Mouse (Mus musculus): ENCODE results near the gene Arhgef28. TPM values are rescaled to one million over a fixed set of nuclear protein-coding genes. Genes with fewer than 3 reads are reported as not detected.

Arhgef28 gene
- polyA plus RNA-seq, 1 experiment from 2014 or later, result 9.4 TPM

GRCm38 (mm10) chr13:97988796-97989195, 217.4 kb downstream of the Arhgef28 start:
- Histone ChIP-seq H3K4me1 (ENCODE audit: control insufficient read depth, insufficient read depth, low read length) (no peaks in the 10 kb centered on the region), H3K36me3 (ENCODE audit: control insufficient read depth, insufficient read depth, low read length) (no peaks in the 10 kb centered on the region), H3K9ac (ENCODE audit: low read depth, low read length) (no peak overlapping the region), H3K27me3 (replicated peaks; ENCODE audit: control insufficient read depth, insufficient read depth, low read length) (no peaks in the 10 kb centered on the region), H3K27ac (replicated peaks; ENCODE audit: low read depth, low read length) (no peak overlapping the region), H3K9me3 (ENCODE audit: control insufficient read depth, low read length) (no peaks in the 10 kb centered on the region), H3K4me3 (ENCODE audit: low read depth, low read length) (no peak overlapping the region), H3K4me2 (ENCODE audit: low read depth, low read length) (no peak overlapping the region)
- WGBS, result 83% methylated on average over 6 of the region's 6 CpGs
- no peak for ATAC-seq (ENCODE audit: low read depth)
- no peak for DNase-seq (ENCODE audit: low spot score)

- Histone ChIP-seq H3K36me3 (ENCODE audit: control insufficient read depth, insufficient read depth, low read length) (no peaks in the 10 kb centered on the region), H3K27ac (replicated peaks; ENCODE audit: low read depth, low read length) (no peak overlapping the region), H3K9ac (ENCODE audit: low read depth, low read length) (no peak overlapping the region), H3K27me3 (replicated peaks; ENCODE audit: control insufficient read depth, insufficient read depth, low read length) (no peaks in the 10 kb centered on the region), H3K4me1 (ENCODE audit: control insufficient read depth, insufficient read depth, low read length) (peaks cover 3% of the 10 kb centered on the region), H3K4me2 (ENCODE audit: low read depth, low read length) (no peak overlapping the region), H3K9me3 (ENCODE audit: control insufficient read depth, low read length) (no peaks in the 10 kb centered on the region), H3K4me3 (ENCODE audit: low read depth, low read length) (no peak overlapping the region)
- WGBS, result 81% methylated on average over 6 of the region's 6 CpGs
- no peak for ATAC-seq (ENCODE audit: low read depth)
- no peak for DNase-seq (ENCODE audit: low spot score)
These were observed 219.5 kb downstream of the Arhgef28 start for GRCm38 (mm10) chr13:97986691-97987090.

- no peak overlapping the region for H3K4me2 ChIP-seq (ENCODE audit: low read depth, low read length)
- ATAC-seq (ENCODE audit: low read depth) (no peak), DNase-seq (ENCODE audit: low spot score) (no peak)
- H3K4me1 ChIP-seq (ENCODE audit: control insufficient read depth, insufficient read depth, low read length), result peaks cover 4% of the 10 kb centered on the region
- H3K4me3 ChIP-seq (ENCODE audit: low read depth, low read length), result no peak overlapping the region
- no peak overlapping the region for H3K9ac ChIP-seq (ENCODE audit: low read depth, low read length)
- H3K27ac ChIP-seq (replicated peaks; ENCODE audit: low read depth, low read length), result no peak overlapping the region
- H3K9me3 ChIP-seq (ENCODE audit: control insufficient read depth, low read length), result no peaks in the 10 kb centered on the region
- no peaks in the 10 kb centered on the region for H3K36me3 ChIP-seq (ENCODE audit: control insufficient read depth, insufficient read depth, low read length)
- H3K27me3 ChIP-seq (replicated peaks; ENCODE audit: control insufficient read depth, insufficient read depth, low read length), result no peaks in the 10 kb centered on the region
- WGBS, result 76% methylated on average over 9 of the region's 9 CpGs
These were observed 229.1 kb downstream of the Arhgef28 start for GRCm38 (mm10) chr13:97977104-97977503.

- 93% methylated on average over 2 of the region's 2 CpGs for whole genome bisulfite sequencing
- no peaks in the 10 kb centered on the region for H3K9me3 ChIP-seq (ENCODE audit: control insufficient read depth, low read length)
- DNase-seq (ENCODE audit: low spot score), result no peak
- no peak overlapping the region for H3K9ac ChIP-seq (ENCODE audit: low read depth, low read length)
- H3K27ac ChIP-seq (replicated peaks; ENCODE audit: low read depth, low read length), result no peak overlapping the region
- peaks cover under 1% of the 10 kb centered on the region; the same call in 1 of the 2 replicates for H3K4me1 ChIP-seq (ENCODE audit: control insufficient read depth, insufficient read depth, low read length)
- no peak for ATAC-seq (ENCODE audit: low read depth)
- H3K27me3 ChIP-seq (replicated peaks; ENCODE audit: control insufficient read depth, insufficient read depth, low read length), result no peaks in the 10 kb centered on the region
- H3K36me3 ChIP-seq (ENCODE audit: control insufficient read depth, insufficient read depth, low read length), result no peaks in the 10 kb centered on the region
- H3K4me3 ChIP-seq (ENCODE audit: low read depth, low read length), result no peak overlapping the region
- no peak overlapping the region for H3K4me2 ChIP-seq (ENCODE audit: low read depth, low read length)
These were observed 229.6 kb downstream of the Arhgef28 start for GRCm38 (mm10) chr13:97976642-97977041.

- no peaks in the 10 kb centered on the region for H3K27me3 ChIP-seq (replicated peaks; ENCODE audit: control insufficient read depth, insufficient read depth, low read length)
- H3K4me1 ChIP-seq (ENCODE audit: control insufficient read depth, insufficient read depth, low read length), result no peaks in the 10 kb centered on the region
- WGBS, result 72% methylated on average over 6 of the region's 6 CpGs
- ATAC-seq (ENCODE audit: low read depth) (no peak), DNase-seq (ENCODE audit: low spot score) (no peak)
- H3K27ac ChIP-seq (replicated peaks; ENCODE audit: low read depth, low read length), result no peak overlapping the region
- H3K4me3 ChIP-seq (ENCODE audit: low read depth, low read length), result no peak overlapping the region
- no peak overlapping the region for H3K9ac ChIP-seq (ENCODE audit: low read depth, low read length)
- H3K36me3 ChIP-seq (ENCODE audit: control insufficient read depth, insufficient read depth, low read length), result no peaks in the 10 kb centered on the region
- no peaks in the 10 kb centered on the region for H3K9me3 ChIP-seq (ENCODE audit: control insufficient read depth, low read length)
- no peak overlapping the region for H3K4me2 ChIP-seq (ENCODE audit: low read depth, low read length)
These were observed 231.6 kb downstream of the Arhgef28 start for GRCm38 (mm10) chr13:97974532-97975194.

- H3K9ac ChIP-seq (ENCODE audit: low read depth, low read length), result no peak overlapping the region
- H3K4me3 ChIP-seq (ENCODE audit: low read depth, low read length), result no peak overlapping the region
- DNase-seq (ENCODE audit: low spot score) (no peak), ATAC-seq (ENCODE audit: low read depth) (no peak)
- no peaks in the 10 kb centered on the region for H3K27me3 ChIP-seq (replicated peaks; ENCODE audit: control insufficient read depth, insufficient read depth, low read length)
- H3K4me2 ChIP-seq (ENCODE audit: low read depth, low read length), result no peak overlapping the region
- no peak overlapping the region for H3K27ac ChIP-seq (replicated peaks; ENCODE audit: low read depth, low read length)
- WGBS, result 80% methylated on average over 4 of the region's 4 CpGs
- H3K4me1 ChIP-seq (ENCODE audit: control insufficient read depth, insufficient read depth, low read length), result no peaks in the 10 kb centered on the region
- no peaks in the 10 kb centered on the region for H3K36me3 ChIP-seq (ENCODE audit: control insufficient read depth, insufficient read depth, low read length)
- H3K9me3 ChIP-seq (ENCODE audit: control insufficient read depth, low read length), result no peaks in the 10 kb centered on the region
These were observed 232.3 kb downstream of the Arhgef28 start for GRCm38 (mm10) chr13:97973915-97974314.

- Histone ChIP-seq H3K4me2 (ENCODE audit: low read depth, low read length) (no peak overlapping the region), H3K4me3 (ENCODE audit: low read depth, low read length) (no peak overlapping the region), H3K4me1 (ENCODE audit: control insufficient read depth, insufficient read depth, low read length) (no peaks in the 10 kb centered on the region; the same call in 1 of the 2 replicates), H3K27ac (replicated peaks; ENCODE audit: low read depth, low read length) (no peak overlapping the region), H3K9ac (ENCODE audit: low read depth, low read length) (no peak overlapping the region), H3K27me3 (replicated peaks; ENCODE audit: control insufficient read depth, insufficient read depth, low read length) (no peaks in the 10 kb centered on the region), H3K36me3 (ENCODE audit: control insufficient read depth, insufficient read depth, low read length) (no peaks in the 10 kb centered on the region), H3K9me3 (ENCODE audit: control insufficient read depth, low read length) (no peaks in the 10 kb centered on the region)
- no peak for ATAC-seq (ENCODE audit: low read depth)
- 63% methylated on average over 5 of the region's 5 CpGs for WGBS
- no peak for DNase-seq (ENCODE audit: low spot score)
These were observed 240.2 kb downstream of the Arhgef28 start for GRCm38 (mm10) chr13:97966077-97966476.

- no peak overlapping the region for H3K9ac ChIP-seq (ENCODE audit: low read depth, low read length)
- H3K4me2 ChIP-seq (ENCODE audit: low read depth, low read length), result no peak overlapping the region
- no peaks in the 10 kb centered on the region for H3K27me3 ChIP-seq (replicated peaks; ENCODE audit: control insufficient read depth, insufficient read depth, low read length)
- H3K36me3 ChIP-seq (ENCODE audit: control insufficient read depth, insufficient read depth, low read length), result no peaks in the 10 kb centered on the region
- WGBS, result 42% methylated on average over 9 of the region's 9 CpGs
- DNase-seq (ENCODE audit: low spot score) (no peak), ATAC-seq (ENCODE audit: low read depth) (no peak)
- no peak overlapping the region for H3K4me3 ChIP-seq (ENCODE audit: low read depth, low read length)
- H3K9me3 ChIP-seq (ENCODE audit: control insufficient read depth, low read length), result no peaks in the 10 kb centered on the region
- H3K4me1 ChIP-seq (ENCODE audit: control insufficient read depth, insufficient read depth, low read length), result no peaks in the 10 kb centered on the region; the same call in 1 of the 2 replicates
- H3K27ac ChIP-seq (replicated peaks; ENCODE audit: low read depth, low read length), result no peak overlapping the region; the same call in 1 of the 2 replicates
These were observed 241.3 kb downstream of the Arhgef28 start for GRCm38 (mm10) chr13:97964892-97965424.

GRCm38 (mm10) chr13:97960142-97960541, 246.1 kb downstream of the Arhgef28 start:
- Histone ChIP-seq H3K9me3 (ENCODE audit: control insufficient read depth, low read length) (no peaks in the 10 kb centered on the region), H3K36me3 (ENCODE audit: control insufficient read depth, insufficient read depth, low read length) (no peaks in the 10 kb centered on the region), H3K4me3 (ENCODE audit: low read depth, low read length) (no peak overlapping the region), H3K4me2 (ENCODE audit: low read depth, low read length) (no peak overlapping the region), H3K4me1 (ENCODE audit: control insufficient read depth, insufficient read depth, low read length) (peaks cover 11% of the 10 kb centered on the region), H3K27ac (replicated peaks; ENCODE audit: low read depth, low read length) (no peak overlapping the region), H3K27me3 (replicated peaks; ENCODE audit: control insufficient read depth, insufficient read depth, low read length) (no peaks in the 10 kb centered on the region), H3K9ac (ENCODE audit: low read depth, low read length) (no peak overlapping the region)
- WGBS, result 72% methylated on average over 4 of the region's 4 CpGs
- DNase-seq (ENCODE audit: low spot score) (no peak), ATAC-seq (ENCODE audit: low read depth) (no peak)

All from embryonic facial prominence, embryonic 14.5 days (tissue).